Mouse (Mus musculus): ENCODE data around the gene Hemgn. TPM values are rescaled to one million over a fixed set of nuclear protein-coding genes. Genes with fewer than 3 reads are reported as not detected.

Hemgn gene
- total RNA-seq, 2 experiments from 2014 or later, result 312 to 420 TPM

DNA sequence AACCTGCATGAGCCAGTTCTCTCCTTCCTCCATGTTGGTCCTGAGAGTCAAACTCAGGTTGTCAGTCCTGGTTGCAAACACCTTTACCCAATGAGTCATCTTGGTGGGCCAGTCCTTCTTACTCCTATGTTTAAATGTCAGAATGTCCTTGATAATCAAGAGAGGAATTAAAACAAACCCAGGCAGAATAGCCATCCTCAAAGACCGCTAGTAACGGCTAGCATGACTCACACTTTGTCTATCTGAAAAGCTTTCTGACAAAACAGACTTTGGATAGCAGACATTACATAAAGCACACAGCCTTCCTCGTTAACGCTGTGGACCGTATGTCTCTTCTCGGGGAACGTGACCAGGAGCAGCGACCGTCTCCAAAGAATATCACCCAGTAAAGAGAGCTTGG, 5.5 kb upstream of the Hemgn start:
- no peak for ATAC-seq (replicated peaks; ENCODE audit: low FRiP score, poor library complexity, severe bottlenecking)

DNA sequence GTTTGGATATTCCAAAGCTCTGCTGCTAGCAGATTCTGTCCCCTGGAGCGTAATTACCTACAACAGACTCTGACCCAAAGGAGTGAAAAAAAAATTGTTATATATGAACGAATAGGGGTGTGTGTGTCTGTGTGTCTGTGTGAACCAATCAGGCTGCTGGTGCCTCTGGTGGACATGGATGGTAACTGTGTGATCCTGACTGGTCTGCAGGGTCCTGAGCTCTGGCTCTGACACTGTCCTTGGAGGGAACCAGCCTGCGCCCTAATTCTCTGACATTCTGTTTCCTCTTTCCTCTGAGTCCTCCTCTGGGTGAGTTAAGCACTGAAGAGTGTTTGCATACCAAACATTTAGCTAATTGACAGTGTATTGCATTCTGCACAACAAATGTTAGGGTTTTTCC, 4.2 kb upstream of the Hemgn start:
- ATAC-seq (replicated peaks; ENCODE audit: low FRiP score, poor library complexity, severe bottlenecking), result peak; percentile 91

DNA sequence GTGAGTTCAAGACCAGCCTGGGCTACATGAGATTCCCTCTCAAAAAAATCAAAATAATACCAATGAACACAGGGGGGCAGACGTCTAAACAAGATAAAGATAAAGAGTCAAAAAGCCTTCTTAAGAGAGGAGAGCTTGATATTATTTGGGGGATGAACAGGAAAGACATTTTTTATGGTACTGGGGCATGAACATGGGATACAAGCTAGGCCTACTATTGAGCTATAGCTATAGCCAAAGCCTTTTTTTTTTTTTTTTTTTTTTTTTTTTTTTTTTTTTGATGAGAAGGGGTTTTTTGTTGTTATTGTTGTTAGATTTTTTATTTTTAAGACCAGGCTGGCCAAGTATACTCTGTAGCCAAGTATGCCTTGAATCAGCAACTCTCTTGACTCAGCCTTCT, 1.2 kb downstream of the Hemgn start:
- ATAC-seq (replicated peaks; ENCODE audit: low FRiP score, poor library complexity, severe bottlenecking), result 0 out of 2 replicates have a peak, but pooled peaks have one; percentile 1

DNA sequence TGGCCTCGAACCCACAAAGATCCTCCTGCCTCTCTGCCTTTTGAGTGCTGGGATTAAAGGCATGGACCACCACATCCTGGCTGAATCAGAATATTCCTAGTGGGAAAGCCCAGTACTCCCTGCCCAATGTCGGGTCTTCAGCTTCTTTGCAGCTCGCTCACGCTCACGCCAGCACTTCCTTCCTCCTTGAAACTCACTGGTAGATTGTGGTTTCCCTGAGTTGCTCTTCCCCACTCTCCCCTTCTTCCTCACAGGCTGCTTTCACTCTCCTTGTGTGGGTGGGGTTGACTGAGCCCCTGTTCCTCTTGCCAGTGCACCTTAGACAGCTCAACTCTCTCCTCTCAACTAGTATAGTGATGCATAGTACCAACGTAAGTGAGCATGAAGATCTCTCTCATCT, 1.8 kb downstream of the Hemgn start:
- no peak for ATAC-seq (replicated peaks; ENCODE audit: low FRiP score, poor library complexity, severe bottlenecking)

DNA sequence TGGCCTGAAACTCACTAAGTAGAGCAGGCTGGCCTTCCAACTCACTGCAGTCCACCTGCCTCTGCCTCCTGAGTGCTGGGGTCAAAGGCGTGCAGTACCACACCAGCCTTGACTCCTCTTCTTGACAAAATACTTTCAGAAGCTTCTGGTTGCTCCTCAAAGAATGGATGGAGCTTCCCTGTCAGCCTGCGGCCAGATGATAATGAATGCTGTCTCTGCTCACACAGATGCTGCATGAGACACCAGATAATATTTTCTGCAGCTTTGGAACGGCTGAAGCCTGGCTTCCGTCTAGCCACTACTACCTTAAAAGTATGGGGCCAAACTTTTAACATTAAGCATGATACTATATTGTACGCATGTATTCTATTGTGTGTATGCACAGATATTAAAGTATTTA, 2.6 kb downstream of the Hemgn start:
- ATAC-seq (replicated peaks; ENCODE audit: low FRiP score, poor library complexity, severe bottlenecking), result peak; percentile 75

DNA sequence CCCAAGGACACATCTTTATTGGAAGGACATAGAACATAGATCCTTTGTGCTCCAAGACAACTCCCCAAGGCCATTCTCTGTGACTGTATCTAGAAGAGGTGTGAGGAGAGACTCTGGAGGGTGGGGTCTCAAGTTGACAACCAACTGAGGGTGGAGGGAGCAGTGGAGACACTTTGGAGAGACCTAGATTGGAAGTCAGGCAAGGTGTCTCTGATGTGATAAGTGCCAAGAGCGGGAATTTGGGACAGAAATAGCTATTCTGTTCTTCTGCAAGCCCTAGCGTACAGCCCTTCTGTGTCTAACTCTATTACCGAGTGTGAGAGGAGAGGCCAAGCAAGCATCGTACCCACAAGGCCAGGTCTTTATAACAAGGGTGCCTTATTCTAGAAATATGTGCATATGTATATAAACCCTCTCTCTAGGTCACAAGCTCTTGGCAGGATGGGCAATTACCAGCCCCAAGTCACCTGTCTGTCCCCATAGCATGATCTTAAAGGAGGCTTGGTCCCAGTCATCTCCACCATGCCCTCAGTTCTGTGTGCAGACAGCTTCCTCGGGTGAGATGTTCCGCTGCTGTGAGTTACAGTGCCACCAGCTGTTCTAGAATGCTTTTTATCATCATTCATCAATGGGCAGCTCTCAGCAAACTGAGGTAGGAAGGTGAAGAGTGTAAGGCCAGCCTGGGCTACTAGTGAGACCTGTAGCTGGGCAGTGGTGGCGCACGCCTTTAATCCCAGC, 6.2 kb downstream of the Hemgn start:
- ATAC-seq (replicated peaks; ENCODE audit: low FRiP score, poor library complexity, severe bottlenecking), result peak; percentile 56

DNA sequence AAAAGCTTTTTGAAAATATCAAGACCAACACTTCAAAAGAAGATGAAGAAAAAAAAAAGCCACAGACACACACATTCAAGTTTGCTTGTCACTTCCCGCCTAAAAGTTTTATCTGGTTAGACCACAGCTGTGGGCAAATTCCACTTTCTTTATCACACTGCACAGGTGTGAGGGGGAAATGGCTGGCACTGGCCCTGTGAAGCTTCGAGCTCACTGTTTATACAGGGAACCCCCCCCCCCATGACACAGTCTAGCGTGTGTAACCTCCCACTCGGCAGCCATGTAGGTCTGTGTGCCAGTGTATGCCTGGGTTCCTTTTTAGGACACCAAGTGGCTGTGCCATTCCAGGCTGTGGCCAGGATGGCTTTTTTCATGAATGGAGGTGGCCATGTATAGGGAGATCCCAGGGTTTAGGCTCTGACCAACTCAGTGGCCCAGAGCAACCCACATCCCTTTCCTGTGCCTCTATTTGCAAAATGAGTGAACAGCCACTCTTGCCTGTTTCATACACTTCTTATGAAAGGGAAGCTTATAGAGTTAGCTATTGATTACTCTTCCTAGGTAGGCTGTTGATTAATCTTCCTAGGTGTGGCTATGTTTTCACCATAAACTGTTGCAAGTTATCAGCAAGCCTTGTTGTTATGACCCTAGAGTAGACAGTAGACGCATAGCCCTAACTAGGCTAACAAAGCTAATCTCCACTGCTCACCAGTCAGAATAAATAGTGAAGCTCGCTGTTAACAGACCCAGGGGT, 9.1 kb downstream of the Hemgn start:
- ATAC-seq (replicated peaks; ENCODE audit: low FRiP score, poor library complexity, severe bottlenecking), result peak; percentile 65

DNA sequence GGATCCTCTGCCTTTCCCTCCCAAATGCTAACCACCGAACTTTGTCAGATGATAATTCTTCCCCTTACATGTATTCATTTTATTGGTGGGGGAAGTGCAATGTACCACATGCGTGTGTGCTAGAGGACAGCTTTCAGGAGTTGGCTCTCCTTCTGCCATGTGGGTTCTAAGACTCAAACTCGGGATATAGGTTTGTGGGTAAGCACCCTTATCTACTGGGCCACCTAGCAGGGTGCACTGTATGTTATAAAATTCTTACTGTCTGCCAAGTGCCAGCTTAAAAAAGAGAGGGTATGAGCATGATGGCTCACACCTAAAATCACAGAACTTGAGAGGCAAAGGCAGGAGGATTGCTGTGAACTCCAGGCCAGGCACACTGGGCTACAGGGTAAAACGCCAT, 14.5 kb downstream of the Hemgn start:
- no peak for ATAC-seq (replicated peaks; ENCODE audit: low FRiP score, poor library complexity, severe bottlenecking)

DNA sequence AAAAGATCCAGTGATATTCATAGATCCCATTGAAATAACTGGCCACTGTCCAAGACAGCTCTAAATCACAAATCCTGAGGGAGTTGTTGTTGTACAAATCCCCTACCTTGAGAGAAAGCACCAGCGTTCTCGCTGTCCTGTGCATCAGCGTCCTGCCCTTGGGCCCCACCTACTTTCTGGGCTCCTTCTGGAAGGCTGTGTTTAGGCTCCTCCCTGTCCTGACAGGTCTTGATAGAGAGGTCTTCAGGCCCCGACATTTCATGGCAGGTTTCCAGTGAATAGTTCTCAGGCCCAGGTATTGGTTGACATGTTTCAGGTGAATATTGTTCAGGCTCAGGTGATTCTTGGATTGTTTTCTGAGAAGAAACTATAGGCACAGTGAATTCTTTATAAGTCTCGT, 17.6 kb downstream of the Hemgn start:
- ATAC-seq (replicated peaks; ENCODE audit: low FRiP score, poor library complexity, severe bottlenecking), result peak; percentile 88

DNA sequence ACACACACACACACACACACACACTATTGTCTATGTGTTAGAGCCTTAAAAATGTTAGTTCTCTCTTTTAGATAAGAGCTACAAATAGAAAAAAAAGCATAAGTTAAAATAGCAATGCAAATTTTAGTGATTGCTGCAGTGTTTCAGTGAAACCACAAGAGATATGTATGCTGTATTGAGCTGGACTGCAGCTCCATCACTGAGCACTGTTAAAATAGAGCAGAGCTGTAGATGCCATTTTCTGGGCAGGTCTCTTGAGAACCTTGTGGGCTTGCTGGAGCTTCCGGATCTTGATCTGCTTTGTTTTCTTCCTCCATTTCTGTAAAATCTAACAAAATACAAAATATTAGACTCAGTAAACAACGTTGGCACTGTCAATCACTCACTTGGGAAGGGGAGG, 18.9 kb downstream of the Hemgn start:
- ATAC-seq (replicated peaks; ENCODE audit: low FRiP score, poor library complexity, severe bottlenecking), result no peak

DNA sequence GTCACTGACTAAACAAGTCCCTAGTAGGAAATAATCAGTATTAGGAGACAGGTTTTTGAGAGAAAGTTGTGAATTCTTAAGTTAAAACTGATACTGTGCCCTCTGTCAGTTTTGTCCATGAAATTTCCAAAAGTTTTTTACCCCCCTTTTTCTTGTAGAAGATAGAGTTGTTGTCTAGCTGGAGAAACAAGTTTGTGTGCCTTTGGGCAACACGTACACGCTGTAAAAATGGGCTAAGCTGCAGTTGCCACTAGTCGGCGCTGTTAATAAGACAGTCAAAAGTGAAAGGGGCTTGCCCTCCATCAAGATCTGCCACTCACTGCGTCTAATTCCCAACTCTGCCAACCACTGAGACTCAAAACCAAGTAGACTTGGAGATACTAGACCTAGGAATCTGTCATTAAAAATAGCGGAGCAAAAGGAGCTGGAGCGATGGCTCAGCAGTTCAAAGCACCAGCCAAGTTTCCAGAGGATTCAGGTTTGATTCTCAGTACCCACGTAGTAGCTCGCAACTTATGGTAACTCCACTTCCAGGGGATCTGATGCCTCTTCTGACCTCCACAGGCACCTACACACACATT, 22.8 kb downstream of the Hemgn start:
- ATAC-seq (replicated peaks; ENCODE audit: low FRiP score, poor library complexity, severe bottlenecking), result peak; percentile 59

DNA sequence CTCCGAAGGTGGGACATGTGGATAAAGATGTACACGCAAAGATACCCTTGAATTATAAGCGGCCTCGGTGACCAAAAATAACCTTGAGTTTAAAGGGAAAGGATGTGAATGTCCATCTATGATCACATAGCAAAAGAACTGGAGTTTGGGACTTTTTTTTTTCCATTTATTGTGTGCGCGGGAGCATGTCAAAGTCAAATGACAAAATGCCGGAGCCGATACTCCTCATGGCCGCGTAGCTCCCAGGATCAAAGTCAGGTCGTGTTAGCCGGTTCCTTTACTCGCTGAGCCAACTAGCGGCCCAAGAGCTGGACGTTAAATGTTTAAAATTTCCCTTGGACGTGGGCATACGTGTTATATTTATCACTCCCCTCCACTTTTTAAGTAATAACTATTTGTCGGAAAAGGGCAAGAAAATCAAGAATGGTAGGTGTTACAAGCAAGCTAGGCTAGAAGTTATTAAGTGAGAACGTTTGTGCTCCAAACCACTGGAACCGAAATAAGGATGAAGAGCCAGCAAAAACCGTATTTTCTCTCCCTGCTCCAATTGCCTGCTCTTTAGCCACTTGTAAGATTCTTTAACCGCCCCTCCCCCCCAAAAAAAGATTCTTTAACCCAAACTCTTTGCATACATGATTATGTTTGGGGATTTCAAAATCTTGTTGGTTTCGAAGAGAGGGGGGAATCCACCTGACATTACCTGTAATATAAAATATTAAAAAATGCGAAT, 23.5 kb downstream of the Hemgn start:
- ATAC-seq (replicated peaks; ENCODE audit: low FRiP score, poor library complexity, severe bottlenecking), result peak; percentile 24; the same call in 1 of the 2 replicates

DNA sequence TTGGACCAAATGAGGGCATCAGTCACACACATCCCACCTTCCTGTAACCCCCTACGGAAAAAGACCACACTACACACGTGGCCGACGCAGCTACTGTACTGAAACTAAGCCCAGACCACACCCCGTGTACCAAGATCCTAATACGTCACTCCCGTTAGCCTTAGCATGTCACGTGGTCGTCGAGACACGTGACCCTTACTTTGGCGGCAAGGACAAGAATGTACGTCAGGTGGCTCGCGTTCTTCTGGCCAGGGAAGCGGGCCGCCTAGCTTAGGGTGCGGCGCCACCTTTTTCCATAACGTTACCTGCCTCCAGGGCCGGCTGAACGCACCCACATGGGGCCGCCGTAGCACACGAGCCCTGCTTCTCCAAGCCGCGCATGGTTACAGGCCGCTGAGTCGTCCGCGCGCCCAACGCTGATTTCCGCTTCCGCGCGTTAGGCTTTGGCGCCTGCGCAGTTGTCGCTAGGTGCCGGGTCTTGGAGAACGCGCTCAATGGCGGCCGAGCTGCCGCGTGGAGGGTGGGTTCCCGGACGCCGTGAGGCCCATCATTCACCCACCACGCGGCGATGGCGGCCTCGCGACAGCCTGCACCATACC, 24.2 kb downstream of the Hemgn start, which contains the start of gene Trmo:
Trmo (minus strand) TSS at position 425 of the 599 bp plus-strand sequence.
- ATAC-seq (replicated peaks; ENCODE audit: low FRiP score, poor library complexity, severe bottlenecking), result peak; percentile 89

DNA sequence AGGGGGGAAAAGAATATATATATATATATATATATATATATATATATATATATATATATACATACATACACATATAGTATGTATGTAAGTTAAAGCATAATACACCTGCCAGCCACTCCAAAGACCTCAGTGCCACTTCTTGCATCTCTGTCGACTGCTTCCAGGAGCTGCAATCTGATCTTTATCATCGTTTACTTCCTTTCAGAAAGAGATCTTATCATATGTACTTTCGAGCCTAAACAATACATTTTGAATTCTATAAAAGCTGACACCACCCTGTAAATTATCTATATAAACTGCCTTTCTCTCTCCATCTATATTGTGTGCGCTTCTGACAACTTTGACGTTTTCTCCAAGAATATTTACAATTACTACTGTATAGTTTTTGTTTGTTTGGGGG, 24.8 kb downstream of the Hemgn start:
- no peak for ATAC-seq (replicated peaks; ENCODE audit: low FRiP score, poor library complexity, severe bottlenecking)

DNA sequence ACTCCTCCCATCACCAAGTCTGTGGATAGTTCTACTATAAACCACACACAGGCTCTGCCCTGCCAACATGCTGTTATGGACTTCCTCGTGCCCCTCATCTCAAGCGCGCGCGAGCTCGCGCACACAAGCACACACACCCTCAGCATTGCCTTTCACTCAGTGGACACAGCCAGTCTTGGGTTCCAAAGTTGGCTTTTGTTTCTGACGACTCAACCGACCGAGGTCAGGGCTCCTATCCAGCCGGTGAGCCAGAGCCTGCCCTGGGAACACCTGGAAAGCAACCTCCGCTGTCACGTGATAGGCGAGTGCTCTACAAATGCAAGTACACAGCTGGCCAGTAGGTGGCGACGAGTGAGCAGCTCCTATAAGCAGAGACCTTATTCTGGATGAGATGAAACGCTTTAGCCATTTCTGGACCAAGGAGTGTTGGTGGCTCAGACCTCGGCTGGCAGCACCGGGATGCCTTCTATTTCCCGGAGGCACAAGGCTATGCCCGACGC, 38.4 kb downstream of the Hemgn start:
- peak; percentile 92 for ATAC-seq (replicated peaks; ENCODE audit: low FRiP score, poor library complexity, severe bottlenecking)

DNA sequence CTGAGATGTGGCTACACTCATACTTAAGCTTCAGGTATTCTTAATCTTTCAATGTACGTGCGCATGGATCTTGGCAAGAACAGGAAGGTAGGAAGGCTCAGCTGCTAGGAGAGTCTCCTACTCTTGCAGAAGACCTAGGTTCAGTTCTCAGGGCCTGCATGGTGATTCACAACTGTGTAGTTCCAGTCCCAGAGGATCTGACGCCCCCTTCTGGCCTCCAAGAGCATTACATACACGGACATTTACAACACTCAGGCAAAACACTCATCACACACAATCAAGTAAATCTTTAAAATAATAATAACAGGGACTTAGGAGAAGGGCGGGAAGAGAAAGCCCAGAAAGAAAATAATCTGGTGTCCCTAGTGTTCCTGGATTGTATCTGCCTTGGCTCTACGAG, 38.9 kb downstream of the Hemgn start:
- ATAC-seq (replicated peaks; ENCODE audit: low FRiP score, poor library complexity, severe bottlenecking), result peak; percentile 47; the same call in 1 of the 2 replicates

DNA sequence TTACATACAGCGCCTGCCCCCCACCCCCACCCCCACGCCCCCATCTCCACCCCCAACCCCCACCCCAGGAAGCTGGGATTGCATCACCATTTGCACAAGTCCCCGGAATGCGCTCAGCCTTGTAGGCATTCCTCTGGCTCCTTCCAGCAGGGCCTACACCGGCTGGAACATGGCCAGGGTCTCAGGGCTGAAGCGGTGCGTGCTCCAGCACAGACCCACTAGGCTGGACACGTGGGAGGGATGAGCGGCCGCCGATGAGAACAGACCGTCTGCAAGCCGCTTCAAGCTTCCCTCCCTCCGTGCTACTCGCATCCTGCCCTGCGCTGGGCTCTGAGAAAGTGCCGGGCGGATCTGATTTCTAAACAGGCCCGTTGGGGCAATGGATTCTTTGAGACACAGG, 42.3 kb downstream of the Hemgn start:
- ATAC-seq (replicated peaks; ENCODE audit: low FRiP score, poor library complexity, severe bottlenecking), result no peak

DNA sequence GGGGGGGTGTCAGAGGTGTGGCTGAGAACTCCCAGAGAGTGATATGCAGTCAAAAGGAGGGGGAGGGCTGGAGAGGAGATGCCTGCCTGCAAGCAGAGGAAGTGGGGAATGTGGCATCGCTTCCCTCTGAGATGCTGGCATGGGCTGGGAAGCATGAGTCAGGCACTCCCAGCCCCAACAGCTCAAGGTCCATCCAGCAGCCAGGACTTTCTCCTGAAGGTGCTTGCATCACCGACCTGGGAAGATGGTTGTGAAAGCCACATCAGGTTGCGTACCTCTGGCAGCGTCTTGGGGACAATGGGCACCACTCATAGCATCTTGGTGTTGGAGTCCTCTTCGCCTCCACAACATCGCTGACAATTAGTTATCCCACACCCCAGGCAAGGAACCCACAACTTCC, 42.9 kb downstream of the Hemgn start:
- ATAC-seq (replicated peaks; ENCODE audit: low FRiP score, poor library complexity, severe bottlenecking), result no peak

DNA sequence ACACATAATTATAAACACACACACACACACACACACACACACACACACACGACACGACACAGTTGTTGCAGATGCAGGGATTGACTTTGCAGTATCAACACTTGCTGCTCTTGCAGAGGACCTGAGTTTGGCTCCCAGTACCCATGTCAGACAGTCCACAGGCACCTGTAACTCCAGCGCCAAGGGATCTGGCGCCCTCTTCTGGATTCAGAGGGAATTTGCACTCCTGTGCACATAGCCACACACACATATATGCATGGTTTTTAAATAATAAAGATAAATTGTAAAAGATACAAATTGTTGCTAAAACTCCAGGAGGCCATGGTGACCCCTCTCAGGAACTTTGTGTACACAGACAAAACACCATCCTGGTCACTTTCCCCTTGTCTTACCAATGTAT, 44.2 kb downstream of the Hemgn start:
- ATAC-seq (replicated peaks; ENCODE audit: low FRiP score, poor library complexity, severe bottlenecking), result no peak

DNA sequence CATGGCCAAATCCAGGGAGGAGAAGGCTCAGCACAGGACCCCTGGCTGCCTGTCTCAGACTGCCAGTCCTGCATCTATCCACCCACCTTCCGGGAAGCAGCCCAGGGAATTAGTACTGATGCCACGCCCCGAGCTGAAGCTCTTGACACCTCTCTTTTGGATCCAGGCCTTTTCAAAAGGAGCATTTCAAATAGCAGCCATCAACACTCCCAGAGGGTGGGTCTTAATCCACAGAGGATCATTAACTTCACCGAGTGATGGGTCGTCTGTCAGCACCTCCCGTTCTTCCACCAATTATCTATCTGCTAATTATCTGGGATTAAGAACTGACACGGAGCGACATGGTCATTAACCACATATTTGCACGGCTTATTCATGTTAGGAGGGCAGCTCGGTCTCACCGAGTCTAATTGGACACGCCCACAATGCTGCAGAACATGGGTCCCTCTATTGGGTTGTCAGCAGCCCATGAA, 45.8 kb downstream of the Hemgn start:
- ATAC-seq (replicated peaks; ENCODE audit: low FRiP score, poor library complexity, severe bottlenecking), result no peak

Measured in erythroblast, adult 5-6 weeks (primary cell).